Comparison of ENCODE assay signal across 11 mouse cellular contexts in genomic region chr2:28909186-28909817, GRCm38 (mm10). TPM values are rescaled to one million over a fixed set of nuclear protein-coding genes. Genes with fewer than 3 reads are reported as not detected.
DNase-seq lines count a peak whose midpoint lies in the region; ATAC-seq lines count a peak whose summit lies in the region.
"Had no signal": no experiment of that assay in that cellular context is flagged by ENCODE, and none has a peak within 500 bp of the region (broad histone marks: within the 10 kb centered on the region; RNA-seq: fewer than 3 reads in every experiment).

No protein-coding gene starts in this region.

- DNase-seq in heart, postnatal 10 days, result no peak
- peak; percentile 14 for DNase-seq in ZHBTc4 (ENCODE audit: low read depth, low spot score)
- DNase-seq in hindbrain, embryonic 10.5 days (ENCODE audit: low spot score), result peak; percentile 34
- DNase-seq in midbrain, embryonic 11.5 days (ENCODE audit: low spot score, missing footprints), result peak; percentile 93
- DNase-seq in right cerebral cortex, adult 18-20 months, result no peak
- DNase-seq in spleen, postnatal 14 days (ENCODE audit: low spot score in 2 of 2), result no peak
- DNase-seq in gastrocnemius, postnatal 10 days, result no peak
- DNase-seq: cerebellum, adult 9-10 months had no signal

- 0 out of 2 replicates have a peak overlapping the region, but pooled peaks have one; percentile 55 for H3K9ac ChIP-seq in heart, embryonic 13.5 days
- H3K9ac ChIP-seq in midbrain, embryonic 11.5 days (ENCODE audit: low read length), result peak overlapping the region; percentile 50

- no peak for ATAC-seq in heart, embryonic 13.5 days (ENCODE audit: extremely low read depth, insufficient number of reproducible peaks, low FRiP score, low TSS enrichment)
- no peak for ATAC-seq in midbrain, embryonic 11.5 days (ENCODE audit: low FRiP score)

- peak overlapping the region; percentile 68 for H3K4me2 ChIP-seq in heart, embryonic 13.5 days
- H3K4me2 ChIP-seq in midbrain, embryonic 11.5 days, result peak overlapping the region; percentile 41

- peaks cover 87% of the 10 kb centered on the region for H3K27me3 ChIP-seq in heart, embryonic 13.5 days (replicated peaks)
- peaks cover 100% of the 10 kb centered on the region for H3K27me3 ChIP-seq in hindbrain, embryonic 10.5 days (ENCODE audit: insufficient read depth, poor library complexity, severe bottlenecking)
- peaks cover 95% of the 10 kb centered on the region for H3K27me3 ChIP-seq in midbrain, embryonic 11.5 days (ENCODE audit: control insufficient read depth, insufficient read depth, low read length)
- H3K27me3 ChIP-seq: CH12.LX had no signal

- H3K4me3 ChIP-seq in heart, embryonic 13.5 days, result peak overlapping the region; percentile 44
- H3K4me3 ChIP-seq in hindbrain, embryonic 10.5 days, result peak overlapping the region; percentile 40
- H3K4me3 ChIP-seq in midbrain, embryonic 11.5 days (ENCODE audit: low read depth, low read length), result peak overlapping the region; percentile 22

- H3K36me3 ChIP-seq in heart, embryonic 13.5 days, result peaks cover 22% of the 10 kb centered on the region
- peaks cover 14% of the 10 kb centered on the region for H3K36me3 ChIP-seq in hindbrain, embryonic 10.5 days
- no peaks in the 10 kb centered on the region for H3K36me3 ChIP-seq in midbrain, embryonic 11.5 days (ENCODE audit: control insufficient read depth, insufficient read depth, low read length)

- intact Hi-C loops in heart, postnatal 10 days (cut with DNase I), result no loop called here

- WGBS in heart, embryonic 13.5 days, result 2% methylated on average over 41 of the region's 41 CpGs
- WGBS in hindbrain, embryonic 10.5 days, result 1% methylated on average over 41 of the region's 41 CpGs
- WGBS in midbrain, embryonic 11.5 days, result 1% methylated on average over 41 of the region's 41 CpGs

- no peaks in the 10 kb centered on the region for H3K9me3 ChIP-seq in heart, embryonic 13.5 days
- no peaks in the 10 kb centered on the region for H3K9me3 ChIP-seq in hindbrain, embryonic 10.5 days
- no peaks in the 10 kb centered on the region for H3K9me3 ChIP-seq in midbrain, embryonic 11.5 days (ENCODE audit: control insufficient read depth, low read length)

- no peak overlapping the region for H3K27ac ChIP-seq in heart, embryonic 13.5 days (replicated peaks)
- H3K27ac ChIP-seq in hindbrain, embryonic 10.5 days, result peak overlapping the region; percentile 76
- peak overlapping the region; percentile 65 for H3K27ac ChIP-seq in midbrain, embryonic 11.5 days (ENCODE audit: low read depth, low read length)

- H3K4me1 ChIP-seq in heart, embryonic 13.5 days, result peaks cover 24% of the 10 kb centered on the region
- H3K4me1 ChIP-seq in hindbrain, embryonic 10.5 days (replicated peaks), result peaks cover 64% of the 10 kb centered on the region
- peaks cover 46% of the 10 kb centered on the region for H3K4me1 ChIP-seq in midbrain, embryonic 11.5 days (ENCODE audit: control insufficient read depth, insufficient read depth, low read length)

RNA-seq across cellular contexts. Expression of gene Barhl1, which starts 7.2 kb away (rescaled TPM):
- polyA plus RNA-seq in heart, embryonic 13.5 days (2015; fragmentation: Nextera tagmentation; extraction: Ambion mirVana), result not detected in 2 replicates
- total RNA-seq in heart, postnatal 10 days (2021), result not detected
- polyA plus RNA-seq in hindbrain, embryonic 10.5 days (2016; fragmentation: Nextera tagmentation; extraction: Ambion mirVana), result 10.8 and 18.4 TPM in 2 replicates
- polyA plus RNA-seq in midbrain, embryonic 11.5 days (2014; fragmentation: Nextera tagmentation; extraction: Ambion mirVana), result 12.2 and 12.7 TPM in 2 replicates
- total RNA-seq in gastrocnemius, postnatal 10 days (2021), result not detected
- total RNA-seq: CH12.LX; megakaryocyte progenitor cell, adult 5-6 weeks had no signal

Comparison
In these comparisons a context has a peak if more than half of its experiments do, and no peak if none do; other contexts are left out.
1. DNase-seq: peak in ZHBTc4 (single experiment), hindbrain, embryonic 10.5 days (single experiment) and midbrain, embryonic 11.5 days (single experiment); none in heart, postnatal 10 days (0 of 2), right cerebral cortex, adult 18-20 months (single experiment), spleen, postnatal 14 days (0 of 2) and gastrocnemius, postnatal 10 days (single experiment).
2. RNA of gene Barhl1, which starts 7.2 kb away (polyA plus RNA-seq): 10.8 to 18.4 TPM in hindbrain, embryonic 10.5 days and 12.2 to 12.7 TPM in midbrain, embryonic 11.5 days; not detected in heart, embryonic 13.5 days; every median in the first group is over 10 times any median in the second.
3. Peak in every context shown above with its lines, with median percentiles within 50 percentile points of each other: H3K4me3 ChIP-seq.